Mouse (Mus musculus) small intestine, adult 2 months (tissue): ENCODE measurements around the gene Pdxk.

Source experiments
- CTCF ChIP-seq: fragments of 200-500 bp; IDR thresholded peaks from 2 replicates; pipeline ENCODE4 v1.5.1; 2012; ENCODE audit warnings: low read depth, mild to moderate bottlenecking, control low read depth, inconsistent platforms, low read length, moderate library complexity, mixed read lengths; ENCODE audit not compliant: insufficient replicate concordance, insufficient read length; ENCODE audit errors: extremely low read depth
- POLR2A ChIP-seq: fragments of 200-500 bp; IDR thresholded peaks from 2 replicates; pipeline ENCODE4 v1.6.1; 2012; ENCODE audit warnings: low read depth, mild to moderate bottlenecking, control low read depth, inconsistent platforms, low read length, moderate library complexity

DNA sequence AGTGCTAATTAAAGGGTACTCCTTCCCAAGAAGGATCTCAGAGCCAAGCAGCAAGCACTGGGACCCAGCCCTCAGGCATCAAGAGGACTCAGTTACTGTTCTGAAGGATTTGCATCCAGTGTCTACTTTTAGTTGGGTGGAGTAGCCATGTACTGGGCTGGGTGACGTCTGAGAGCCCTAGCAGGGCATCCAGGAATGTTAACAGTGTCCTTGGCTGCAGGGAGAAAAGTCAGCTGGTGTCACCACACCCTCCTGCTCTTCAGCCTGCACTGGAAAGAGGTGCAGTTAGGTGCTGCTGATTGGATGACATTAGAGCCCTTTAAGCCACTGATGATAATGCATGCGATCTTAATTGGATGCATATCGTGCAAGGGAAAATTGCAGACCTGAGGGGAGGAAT lies 31.9 kb downstream of the Pdxk start:
- TF ChIP-seq CTCF (no peak), POLR2A (no peak)
